Mouse (Mus musculus) heart, postnatal 25 days (tissue): Measurements from ENCODE around the gene Rnf169. TPM values are rescaled to one million over a fixed set of nuclear protein-coding genes. Genes with fewer than 3 reads are reported as not detected.
A peak's percentile ranks its signal among the peaks of the same experiment; 100 is the strongest.
"Not testable (repeated sequence)": the region's sequence is repeated elsewhere in the genome, so short reads cannot be mapped to it uniquely, and the experiment has no call there.

Experiments used
- DNase-seq: peaks from one replicate; pipeline ENCODE4 v3.0.0; 2022; ENCODE audit warnings: low spot score
- intact Hi-C: fragments of 180-260 bp; cut with DNase I; formaldehyde crosslinking; loops from one replicate; pipeline ENCODE4 v1.15.1; 2025
- total RNA-seq, 2 experiments: library from RNA; stranded (reverse); gene quantifications; 2 replicates each; pipeline ENCODE4 v1.2.3; 2021

Rnf169 gene
- total RNA-seq, 2 experiments from 2014 or later, result 9.8 to 10.2 TPM

DNA sequence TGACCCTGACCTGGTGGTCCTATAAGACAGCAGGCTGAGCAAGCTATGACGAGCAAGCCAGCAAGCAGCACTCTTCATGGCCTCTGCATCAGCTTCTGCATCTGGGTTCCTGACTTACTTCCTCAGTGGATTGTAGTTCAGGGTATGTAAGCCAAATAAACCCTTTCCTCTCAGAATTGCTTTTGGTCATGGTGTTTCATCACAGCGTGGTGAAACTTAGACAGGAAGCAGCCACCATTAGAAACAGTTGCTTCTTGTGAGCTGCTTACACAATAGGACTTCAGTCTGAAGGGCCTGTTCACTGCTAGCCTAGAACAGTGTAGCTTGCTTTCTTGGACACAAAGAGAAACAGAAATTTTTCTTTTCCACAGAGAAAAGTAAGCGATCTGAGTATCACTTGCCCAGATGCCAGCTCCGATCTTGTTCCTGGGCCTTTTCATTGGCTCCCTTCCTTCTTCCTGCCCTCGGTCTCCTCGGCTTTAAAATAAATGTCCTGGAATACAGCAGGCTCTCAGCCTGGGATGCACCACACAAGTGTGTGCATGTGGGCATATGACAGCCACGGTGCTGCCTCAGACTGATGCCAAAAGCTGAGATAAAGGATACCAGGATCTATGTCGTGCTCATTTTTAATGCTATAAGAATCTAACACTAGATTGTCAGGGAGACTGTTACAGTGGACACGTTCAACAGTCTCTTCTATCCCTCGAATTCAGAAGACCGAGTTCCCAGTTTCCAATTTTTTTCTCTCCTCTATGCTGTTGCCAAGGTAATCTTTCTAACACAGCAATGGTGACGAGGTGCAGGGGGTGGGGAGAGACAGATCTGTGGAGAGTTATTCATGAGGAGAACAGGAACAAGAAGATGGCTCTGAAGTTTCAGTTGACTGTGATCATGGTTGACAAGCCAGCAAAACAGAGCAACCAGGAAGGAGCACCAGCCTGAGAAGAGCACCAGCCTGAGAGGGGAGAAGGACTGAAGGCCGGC, 2.3 kb upstream of the Rnf169 start:
- intact Hi-C loops, result loop anchor here (10.0 kb wide), 1 partner anchor 358 kb away; the partner anchor contains the start of gene Tpbgl
- DNase-seq, result no peak

DNA sequence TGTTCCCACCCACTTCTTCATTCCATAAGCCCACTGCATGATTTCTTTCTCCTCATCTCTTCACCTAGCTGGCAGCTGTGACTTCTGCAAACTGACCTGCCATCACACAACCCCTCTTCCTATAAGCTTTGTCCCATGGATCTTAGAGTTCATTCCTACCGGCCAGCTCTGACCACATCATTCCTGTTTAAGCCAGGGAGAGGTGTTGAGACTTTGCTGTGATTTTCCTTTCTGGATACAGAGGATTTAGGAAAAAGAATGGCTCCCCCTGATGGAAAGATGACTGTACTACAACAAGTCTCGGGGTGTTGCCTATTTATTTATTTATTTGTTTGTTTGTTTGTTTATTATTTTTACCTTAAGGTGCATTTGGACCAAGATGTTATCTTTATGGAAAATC, 1.1 kb upstream of the Rnf169 start:
- no peak for DNase-seq
- intact Hi-C loops, result loop anchor here (1.0 to 10.0 kb wide), 2 partner anchors 54 to 357 kb away; partner anchors contain the start of gene Tpbgl

- intact Hi-C loops, result loop anchor here (10.0 kb wide), 1 partner anchor 355 kb away; the partner anchor contains the start of gene Tpbgl
- peak; percentile 17 for DNase-seq
Measured at GRCm38 (mm10) chr7:99979546-99980131, 609 bp downstream of the Rnf169 start.

DNA sequence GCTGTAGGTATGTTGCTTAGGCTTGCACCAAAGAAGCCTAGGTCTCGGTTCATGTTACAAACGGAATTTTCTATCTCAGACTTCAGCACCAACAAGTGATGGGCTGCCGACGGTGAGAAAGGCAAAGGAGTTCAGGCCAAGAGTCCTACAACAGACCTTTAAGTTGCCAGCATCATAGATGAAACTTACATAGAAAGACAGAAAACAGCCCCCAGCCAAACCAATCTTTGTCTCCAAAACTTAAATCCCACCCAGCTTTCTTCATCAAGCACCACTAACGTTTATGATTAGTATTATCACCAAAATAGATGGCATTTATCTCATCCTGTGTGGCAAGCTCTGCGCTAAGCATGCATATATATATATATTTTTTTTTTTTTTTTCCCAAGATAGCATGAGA, 1.2 kb downstream of the Rnf169 start:
- intact Hi-C loops, result no loop called here
- no peak for DNase-seq

- intact Hi-C loops, result no loop called here
- DNase-seq, result no peak
Measured at GRCm38 (mm10) chr7:99978041-99978440, 2.2 kb downstream of the Rnf169 start.

- DNase-seq, result no peak
- intact Hi-C loops, result no loop called here
Measured at GRCm38 (mm10) chr7:99975819-99976575, 4.3 kb downstream of the Rnf169 start.

GRCm38 (mm10) chr7:99974208-99974970, 5.9 kb downstream of the Rnf169 start:
- DNase-seq, result no peak
- intact Hi-C loops, result no loop called here

- DNase-seq, intact Hi-C loops: not testable (repeated sequence)
Measured at GRCm38 (mm10) chr7:99972912-99973311, 7.3 kb downstream of the Rnf169 start.

GRCm38 (mm10) chr7:99971926-99972325, 8.3 kb downstream of the Rnf169 start:
- intact Hi-C loops, result no loop called here

DNA sequence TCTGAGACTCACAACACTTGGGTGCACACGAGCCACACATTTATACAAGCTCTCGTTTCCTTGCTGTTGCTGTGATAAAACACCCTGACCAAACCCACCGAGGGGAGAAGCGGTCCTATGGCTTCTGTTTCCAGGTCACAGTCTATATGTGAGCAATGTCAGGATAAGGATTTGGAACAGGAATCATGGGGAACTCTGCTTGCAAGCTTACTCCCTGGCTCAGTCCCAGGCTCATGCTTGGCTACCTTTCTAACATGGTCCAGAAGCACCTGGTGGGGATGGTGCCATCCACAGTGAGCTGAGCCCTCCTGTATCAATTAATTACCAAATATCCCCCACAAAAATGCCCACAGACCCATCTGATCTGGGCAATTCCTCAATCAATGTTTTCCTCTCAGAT, 11.1 kb downstream of the Rnf169 start:
- no peak for DNase-seq
- intact Hi-C loops, result no loop called here

More at GRCm38 (mm10) chr7:99971926-99972325, 8.3 kb downstream of the Rnf169 start:
- DNase-seq, result no peak

DNA sequence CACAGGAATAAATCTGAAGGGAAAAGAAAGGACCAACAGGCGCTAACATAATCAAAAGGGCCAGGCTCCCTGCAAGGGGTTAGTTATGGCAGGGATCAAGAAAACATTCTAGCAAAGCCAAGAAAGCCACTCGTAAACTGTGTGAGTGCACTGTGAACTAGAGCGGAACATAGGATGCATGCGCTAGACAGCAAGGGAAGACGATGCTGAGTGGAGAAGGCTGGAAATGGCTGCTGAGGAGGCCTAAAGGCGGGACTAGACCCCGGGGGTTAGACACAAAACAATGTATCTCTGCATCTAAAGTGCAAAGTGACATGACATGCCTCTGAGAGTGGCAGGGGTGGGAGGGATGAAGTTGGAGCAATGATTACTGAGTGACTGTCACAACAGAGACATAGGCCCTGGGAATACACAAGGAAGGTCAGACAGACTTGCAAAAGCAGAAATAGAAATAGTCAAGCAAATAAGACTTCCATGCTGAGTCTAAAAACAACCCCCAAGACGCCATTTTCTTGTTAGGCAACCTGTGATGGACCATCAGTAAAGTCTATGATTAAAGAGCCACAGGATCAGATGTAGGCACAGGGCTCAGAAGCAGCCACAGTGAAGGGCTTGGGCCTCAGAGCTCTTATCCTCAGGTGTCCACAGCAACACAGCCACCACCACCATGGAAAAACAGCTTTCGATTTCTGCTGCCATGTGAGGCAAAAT, 14.1 kb downstream of the Rnf169 start:
- intact Hi-C loops, result no loop called here
- no peak for DNase-seq

DNA sequence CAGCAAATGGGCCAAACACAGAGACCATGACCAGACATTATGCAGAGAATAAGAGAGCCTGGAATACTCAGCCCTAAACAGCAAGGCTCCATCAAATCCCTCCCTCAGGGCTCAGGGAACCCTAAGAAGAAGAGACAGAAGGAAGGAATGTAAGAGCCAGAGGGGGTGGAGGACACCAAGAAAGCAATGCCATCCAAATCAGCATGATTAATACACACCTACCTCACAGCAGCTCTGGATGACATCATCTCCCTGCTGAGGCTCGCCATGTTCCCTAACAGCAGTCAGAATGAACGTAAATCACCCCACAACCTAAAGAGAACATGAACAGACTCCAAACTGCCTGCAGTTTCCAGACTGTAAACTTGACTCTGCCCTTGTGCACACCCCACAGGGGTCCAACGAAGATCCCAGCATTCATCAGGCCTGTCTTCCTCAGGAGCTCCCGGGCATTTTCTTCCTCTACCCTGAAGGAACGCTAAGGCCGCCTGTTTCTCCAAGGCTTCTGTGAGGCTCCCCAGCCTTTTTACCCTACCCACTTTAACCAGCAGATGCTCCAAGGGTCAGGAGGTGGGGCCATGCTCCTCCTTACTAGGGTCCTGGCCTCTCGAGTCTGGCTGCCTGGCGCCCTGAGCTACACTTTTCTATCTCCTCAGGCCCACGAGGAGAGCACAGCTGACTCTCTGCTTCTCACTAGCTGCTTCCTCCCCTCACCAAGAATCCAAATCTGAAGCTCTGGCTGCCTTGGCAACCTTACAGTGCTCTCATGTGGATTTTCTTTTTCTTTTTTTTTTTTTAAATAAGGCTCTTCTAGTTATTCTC, 15.0 kb downstream of the Rnf169 start:
- no peak for DNase-seq
- intact Hi-C loops, result no loop called here

- intact Hi-C loops, result no loop called here
- DNase-seq, result no peak
Measured at GRCm38 (mm10) chr7:99963237-99963860, 16.9 kb downstream of the Rnf169 start.

DNA sequence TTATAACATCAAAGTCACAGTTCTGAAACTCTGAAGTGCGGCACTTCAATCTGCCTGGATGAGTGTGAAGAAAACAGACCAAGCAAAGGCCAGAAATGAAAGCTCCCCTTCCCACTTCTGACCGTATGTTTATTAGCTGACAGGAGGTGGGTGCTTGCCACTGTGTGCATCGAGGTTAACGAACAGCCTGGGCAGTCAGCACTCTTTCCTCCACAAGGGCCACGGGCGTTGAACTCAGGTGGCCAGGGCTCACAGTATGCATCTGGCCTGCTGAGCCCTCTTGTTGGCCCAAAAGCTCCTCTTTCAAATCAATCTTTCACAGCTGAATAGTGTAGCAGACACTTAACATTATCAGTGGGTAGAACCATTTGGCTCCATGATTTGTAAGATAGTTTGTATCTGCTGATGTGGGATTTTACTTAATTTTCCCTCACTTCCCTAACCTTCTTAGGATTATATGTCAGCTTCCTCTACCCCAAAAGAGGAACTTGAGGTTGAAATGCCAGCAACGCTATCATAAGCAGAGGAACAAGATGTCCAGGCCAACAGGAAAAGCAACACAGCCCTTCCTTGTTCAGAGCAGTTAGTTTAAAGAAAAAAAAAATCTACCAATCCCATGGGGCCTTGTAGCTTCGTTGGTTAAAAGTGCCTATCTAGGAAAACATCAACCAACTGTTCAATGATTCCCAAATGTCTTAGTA, 17.6 kb downstream of the Rnf169 start:
- peak; percentile 36 for DNase-seq
- intact Hi-C loops, result no loop called here

- no peak for DNase-seq
- intact Hi-C loops, result no loop called here
Measured at GRCm38 (mm10) chr7:99961518-99961917, 18.7 kb downstream of the Rnf169 start.

DNA sequence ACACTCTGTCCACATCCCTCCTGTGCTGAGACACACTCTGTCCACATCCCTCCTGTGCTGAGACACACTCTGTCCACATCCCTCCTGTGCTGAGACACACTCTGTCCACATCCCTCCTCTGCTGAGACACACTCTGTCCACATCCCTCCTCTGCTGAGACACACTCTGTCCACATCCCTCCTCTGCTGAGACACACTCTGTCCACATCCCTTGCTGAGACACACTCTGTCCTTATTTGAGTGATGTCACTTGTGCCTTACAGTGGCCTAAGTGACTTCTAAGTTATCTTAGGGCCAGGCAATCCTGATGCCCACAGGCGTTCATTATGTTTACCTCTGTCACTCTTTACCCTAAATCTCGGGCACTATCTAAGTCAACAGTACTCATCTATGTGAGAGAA, 19.7 kb downstream of the Rnf169 start:
- intact Hi-C loops, DNase-seq: not testable (repeated sequence)
